Mouse (Mus musculus) liver, embryonic 12.5 days (tissue): ENCODE results near the gene Myh6. TPM values are rescaled to one million over a fixed set of nuclear protein-coding genes. Genes with fewer than 3 reads are reported as not detected.
"Not testable (repeated sequence)": the region's sequence is repeated elsewhere in the genome, so short reads cannot be mapped to it uniquely, and the experiment has no call there.

Source experiments
- ATAC-seq: fragments of 200-750 bp; cut with Nextera tagmentation; 2 replicates; pipeline ENCODE4 v1.8.0; 2017; ENCODE audit warnings: moderate number of reproducible peaks, mild to moderate bottlenecking, moderate library complexity
- H3K27ac ChIP-seq: fragments of 300-500 bp; sonication (generic); 2 replicates; pipeline ENCODE4 v1.5.1; 2016; ENCODE audit warnings: mild to moderate bottlenecking
- H3K27me3 ChIP-seq: fragments of 300-500 bp; sonication (generic); replicated peaks from 2 replicates; pipeline ENCODE4 v1.6.1; 2016; ENCODE audit warnings: mild to moderate bottlenecking, moderate library complexity
- H3K36me3 ChIP-seq: fragments of 300-500 bp; sonication (generic); 2 replicates; pipeline ENCODE4 v1.6.1; 2016; ENCODE audit warnings: mild to moderate bottlenecking, moderate library complexity
- H3K4me1 ChIP-seq: fragments of 300-500 bp; sonication (generic); 2 replicates; pipeline ENCODE4 v1.6.1; 2016
- H3K4me2 ChIP-seq: fragments of 300-500 bp; sonication (generic); 2 replicates; pipeline ENCODE4 v1.6.1; 2016; ENCODE audit warnings: mild to moderate bottlenecking, moderate library complexity
- H3K4me3 ChIP-seq: fragments of 300-500 bp; sonication (generic); 2 replicates; pipeline ENCODE4 v1.5.1; 2016; ENCODE audit warnings: mild to moderate bottlenecking, moderate library complexity
- H3K9ac ChIP-seq: fragments of 300-500 bp; sonication (generic); 2 replicates; pipeline ENCODE4 v1.6.1; 2016; ENCODE audit warnings: mild to moderate bottlenecking, moderate library complexity
- H3K9me3 ChIP-seq: fragments of 300-500 bp; sonication (generic); replicated peaks from 2 replicates; pipeline ENCODE4 v1.6.1; 2016; ENCODE audit warnings: mild to moderate bottlenecking, moderate library complexity
- WGBS: fragments of 180-500 bp; shearing (Covaris S2); methylation state at CpG from one replicate; pipeline ENCODE4 v1.1.7; 2016; ENCODE audit not compliant: insufficient replicate concordance; 5-methylcytosine and 5-hydroxymethylcytosine counted together
- polyA plus RNA-seq: library from polyadenylated mRNA; unstranded; fragments of >200 nt; fragmentation: Nextera tagmentation; extraction: Ambion mirVana; gene quantifications from 2 replicates; pipeline ENCODE4 v1.2.1, GENCODE M21; 2016

Gene Myh6
- polyA plus RNA-seq, 1 experiment from 2014 or later = 1.2 TPM

GRCm38 (mm10) chr14:54965044-54965443 lies 1.7 kb downstream of the Myh6 start:
- H3K4me1 ChIP-seq = no peaks in the 10 kb centered on the region
- no peak overlapping the region for H3K4me2 ChIP-seq
- no peak overlapping the region for H3K27ac ChIP-seq
- no peak overlapping the region for H3K9ac ChIP-seq
- H3K27me3 ChIP-seq = peaks cover 12% of the 10 kb centered on the region
- H3K36me3 ChIP-seq = no peaks in the 10 kb centered on the region
- no peak overlapping the region for H3K4me3 ChIP-seq
- H3K9me3 ChIP-seq = no peaks in the 10 kb centered on the region
- ATAC-seq = no peak
- 68% methylated on average over 15 of the region's 15 CpGs for WGBS

GRCm38 (mm10) chr14:54963727-54964126 lies 3.0 kb downstream of the Myh6 start:
- no peaks in the 10 kb centered on the region for H3K36me3 ChIP-seq

GRCm38 (mm10) chr14:54962714-54963113 lies 4.0 kb downstream of the Myh6 start:
- H3K36me3 ChIP-seq = no peaks in the 10 kb centered on the region
- no peaks in the 10 kb centered on the region for H3K4me1 ChIP-seq
- no peak overlapping the region for H3K27ac ChIP-seq
- no peaks in the 10 kb centered on the region; the same call in none of the 2 replicates for H3K27me3 ChIP-seq
- no peaks in the 10 kb centered on the region for H3K9me3 ChIP-seq
- H3K9ac ChIP-seq = no peak overlapping the region
- 74% methylated on average over 7 of the region's 7 CpGs for WGBS
- no peak overlapping the region for H3K4me3 ChIP-seq
- H3K4me2 ChIP-seq = no peak overlapping the region
- no peak for ATAC-seq

More at GRCm38 (mm10) chr14:54963727-54964126, 3.0 kb downstream of the Myh6 start:
- no peak for ATAC-seq
- Histone ChIP-seq H3K4me2 (no peak overlapping the region), H3K27me3 (peaks cover 7% of the 10 kb centered on the region), H3K9me3 (no peaks in the 10 kb centered on the region), H3K4me3 (no peak overlapping the region), H3K9ac (no peak overlapping the region), H3K27ac (no peak overlapping the region), H3K4me1 (no peaks in the 10 kb centered on the region)
- WGBS = 77% methylated on average over 11 of the region's 11 CpGs

GRCm38 (mm10) chr14:54961487-54961886 lies 5.2 kb downstream of the Myh6 start:
- no peak overlapping the region for H3K4me3 ChIP-seq

GRCm38 (mm10) chr14:54960769-54961168 lies 6.0 kb downstream of the Myh6 start:
- no peaks in the 10 kb centered on the region for H3K9me3 ChIP-seq
- no peak overlapping the region for H3K27ac ChIP-seq
- no peaks in the 10 kb centered on the region for H3K36me3 ChIP-seq
- no peak overlapping the region for H3K4me3 ChIP-seq
- ATAC-seq = no peak
- no peaks in the 10 kb centered on the region; the same call in none of the 2 replicates for H3K27me3 ChIP-seq
- 37% methylated on average over 10 of the region's 10 CpGs for WGBS
- no peak overlapping the region for H3K9ac ChIP-seq
- no peaks in the 10 kb centered on the region for H3K4me1 ChIP-seq
- H3K4me2 ChIP-seq = no peak overlapping the region

More at GRCm38 (mm10) chr14:54961487-54961886, 5.2 kb downstream of the Myh6 start:
- H3K9ac ChIP-seq = no peak overlapping the region
- H3K36me3 ChIP-seq = no peaks in the 10 kb centered on the region
- no peaks in the 10 kb centered on the region; the same call in none of the 2 replicates for H3K27me3 ChIP-seq
- no peak overlapping the region for H3K4me2 ChIP-seq
- H3K4me1 ChIP-seq = no peaks in the 10 kb centered on the region
- H3K27ac ChIP-seq = no peak overlapping the region
- ATAC-seq = no peak
- WGBS = 61% methylated on average over 5 of the region's 5 CpGs
- no peaks in the 10 kb centered on the region for H3K9me3 ChIP-seq

- not testable (repeated sequence) for H3K36me3 ChIP-seq, H3K4me1 ChIP-seq, H3K4me2 ChIP-seq, H3K27ac ChIP-seq, ATAC-seq, H3K9ac ChIP-seq, H3K4me3 ChIP-seq, H3K9me3 ChIP-seq, H3K27me3 ChIP-seq
- WGBS = 68% methylated on average over 12 of the region's 12 CpGs
Observed at GRCm38 (mm10) chr14:54959853-54960613, 6.7 kb downstream of the Myh6 start.

GRCm38 (mm10) chr14:54959197-54959596 lies 7.5 kb downstream of the Myh6 start:
- WGBS = 57% methylated on average over 3 of the region's 3 CpGs
- ATAC-seq = no peak
- Histone ChIP-seq H3K4me1 (no peaks in the 10 kb centered on the region), H3K9ac (no peak overlapping the region), H3K27ac (no peak overlapping the region), H3K9me3 (no peaks in the 10 kb centered on the region), H3K27me3 (no peaks in the 10 kb centered on the region; the same call in none of the 2 replicates), H3K36me3 (no peaks in the 10 kb centered on the region), H3K4me2 (no peak overlapping the region), H3K4me3 (no peak overlapping the region)

- ATAC-seq = no peak
- Histone ChIP-seq H3K4me1 (no peaks in the 10 kb centered on the region), H3K9ac (no peak overlapping the region), H3K4me2 (no peak overlapping the region), H3K27ac (no peak overlapping the region), H3K27me3 (no peaks in the 10 kb centered on the region; the same call in none of the 2 replicates), H3K9me3 (no peaks in the 10 kb centered on the region), H3K4me3 (no peak overlapping the region), H3K36me3 (no peaks in the 10 kb centered on the region)
- 51% methylated on average over 4 of the region's 4 CpGs for WGBS
Observed at GRCm38 (mm10) chr14:54958503-54958902, 8.2 kb downstream of the Myh6 start.

- Histone ChIP-seq H3K27me3 (peaks cover 13% of the 10 kb centered on the region), H3K4me1 (no peaks in the 10 kb centered on the region), H3K27ac (no peak overlapping the region), H3K9me3 (no peaks in the 10 kb centered on the region), H3K4me3 (no peak overlapping the region), H3K9ac (no peak overlapping the region), H3K36me3 (no peaks in the 10 kb centered on the region), H3K4me2 (no peak overlapping the region)
- WGBS = 61% methylated on average over 9 of the region's 9 CpGs
- ATAC-seq = no peak
Observed at GRCm38 (mm10) chr14:54956533-54956932, 10.2 kb downstream of the Myh6 start.

GRCm38 (mm10) chr14:54955481-54955880 lies 11.2 kb downstream of the Myh6 start:
- Histone ChIP-seq H3K9me3 (no peaks in the 10 kb centered on the region), H3K4me2 (no peak overlapping the region), H3K27ac (no peak overlapping the region), H3K27me3 (peaks cover 17% of the 10 kb centered on the region), H3K36me3 (no peaks in the 10 kb centered on the region), H3K4me3 (no peak overlapping the region), H3K4me1 (no peaks in the 10 kb centered on the region), H3K9ac (no peak overlapping the region)
- WGBS = 56% methylated on average over 3 of the region's 3 CpGs
- ATAC-seq = no peak

GRCm38 (mm10) chr14:54954474-54954873 lies 12.3 kb downstream of the Myh6 start:
- no peak for ATAC-seq
- no peaks in the 10 kb centered on the region for H3K4me1 ChIP-seq
- H3K36me3 ChIP-seq = no peaks in the 10 kb centered on the region
- H3K27ac ChIP-seq = no peak overlapping the region
- no peak overlapping the region for H3K4me2 ChIP-seq
- WGBS = 56% methylated on average over 3 of the region's 3 CpGs
- no peak overlapping the region for H3K9ac ChIP-seq
- H3K27me3 ChIP-seq = peaks cover 27% of the 10 kb centered on the region
- H3K9me3 ChIP-seq = no peaks in the 10 kb centered on the region
- no peak overlapping the region for H3K4me3 ChIP-seq

GRCm38 (mm10) chr14:54953664-54954206 lies 13.0 kb downstream of the Myh6 start:
- no peak overlapping the region for H3K9ac ChIP-seq
- no peaks in the 10 kb centered on the region for H3K4me1 ChIP-seq
- H3K4me3 ChIP-seq = no peak overlapping the region
- H3K4me2 ChIP-seq = no peak overlapping the region
- H3K9me3 ChIP-seq = no peaks in the 10 kb centered on the region
- no peak overlapping the region for H3K27ac ChIP-seq
- H3K36me3 ChIP-seq = no peaks in the 10 kb centered on the region
- peaks cover 27% of the 10 kb centered on the region for H3K27me3 ChIP-seq
- ATAC-seq = no peak
- WGBS = 70% methylated on average over 8 of the region's 8 CpGs
